Mouse (Mus musculus) midbrain, embryonic 14.5 days (tissue): ENCODE measurements at regions not wholly inside any gene's neighbourhood (a gene's known extent, or its start where the extent isn't known, plus 50 kb on each side); places are given as distances from the start of the nearest gene placed in this dataset.

Experiments used
- ATAC-seq: fragments of 200-750 bp; cut with Nextera tagmentation; 2 replicates; pipeline ENCODE4 v1.8.0; 2017; ENCODE audit warnings: moderate number of reproducible peaks, moderate library complexity; ENCODE audit not compliant: low FRiP score, low TSS enrichment
- DNase-seq: peaks from one replicate; pipeline ENCODE4 v3.0.0-alpha.2; 2015
- H3K27ac ChIP-seq: fragments of 300-500 bp; sonication (generic); replicated peaks from 2 replicates; pipeline ENCODE4 v1.5.1; 2014; ENCODE audit warnings: mild to moderate bottlenecking, low read depth, low read length, moderate library complexity
- H3K27me3 ChIP-seq: fragments of 300-500 bp; sonication (generic); 2 replicates; pipeline ENCODE4 v1.6.1; 2014; ENCODE audit warnings: low read length, control low read depth, mixed read lengths; ENCODE audit not compliant: control insufficient read depth, insufficient read depth
- H3K36me3 ChIP-seq: fragments of 300-500 bp; sonication (generic); 2 replicates; pipeline ENCODE4 v1.6.1; 2014; ENCODE audit warnings: low read length, control low read depth; ENCODE audit not compliant: control insufficient read depth, insufficient read depth
- H3K4me1 ChIP-seq: fragments of 300-500 bp; sonication (generic); 2 replicates; pipeline ENCODE4 v1.6.1; 2014; ENCODE audit warnings: mild to moderate bottlenecking, antibody characterized with exemption, low read length, control low read depth; ENCODE audit not compliant: control insufficient read depth, insufficient read depth
- H3K4me2 ChIP-seq: fragments of 300-500 bp; sonication (generic); 2 replicates; pipeline ENCODE4 v1.6.1; 2014; ENCODE audit warnings: mild to moderate bottlenecking, low read length, moderate library complexity
- H3K4me3 ChIP-seq: fragments of 300-500 bp; sonication (generic); replicated peaks from 2 replicates; pipeline ENCODE4 v1.5.1; 2014; ENCODE audit warnings: low read depth, low read length
- H3K9ac ChIP-seq: fragments of 300-500 bp; sonication (generic); replicated peaks from 2 replicates; pipeline ENCODE4 v1.6.1; 2014; ENCODE audit warnings: mild to moderate bottlenecking, low read length, moderate library complexity
- H3K9me3 ChIP-seq: fragments of 300-500 bp; sonication (generic); 2 replicates; pipeline ENCODE4 v1.6.1; 2016; ENCODE audit warnings: low read length, control low read depth, mixed read lengths; ENCODE audit not compliant: control insufficient read depth
- WGBS: fragments of 180-500 bp; shearing (Covaris S2); extraction: QIAGEN DNeasy Blood & Tissue Kit; methylation state at CpG from one replicate; pipeline ENCODE4 v1.1.7; 2014; 5-methylcytosine and 5-hydroxymethylcytosine counted together

GRCm38 (mm10) chr15:59138393-59139107, 249.5 kb downstream of the Gm49356 start:
- Histone ChIP-seq H3K27me3 (no peaks in the 10 kb centered on the region), H3K27ac (0 out of 2 replicates have a peak overlapping the region, but pooled peaks have one; percentile 6), H3K4me2 (no peak overlapping the region), H3K4me1 (no peaks in the 10 kb centered on the region), H3K9me3 (peaks cover 4% of the 10 kb centered on the region; the same call in 1 of the 2 replicates), H3K4me3 (no peak overlapping the region), H3K9ac (no peak overlapping the region), H3K36me3 (no peaks in the 10 kb centered on the region)
- WGBS = 43% methylated on average over 8 of the region's 8 CpGs
- ATAC-seq (no peak), DNase-seq (peak; percentile 31)

DNA sequence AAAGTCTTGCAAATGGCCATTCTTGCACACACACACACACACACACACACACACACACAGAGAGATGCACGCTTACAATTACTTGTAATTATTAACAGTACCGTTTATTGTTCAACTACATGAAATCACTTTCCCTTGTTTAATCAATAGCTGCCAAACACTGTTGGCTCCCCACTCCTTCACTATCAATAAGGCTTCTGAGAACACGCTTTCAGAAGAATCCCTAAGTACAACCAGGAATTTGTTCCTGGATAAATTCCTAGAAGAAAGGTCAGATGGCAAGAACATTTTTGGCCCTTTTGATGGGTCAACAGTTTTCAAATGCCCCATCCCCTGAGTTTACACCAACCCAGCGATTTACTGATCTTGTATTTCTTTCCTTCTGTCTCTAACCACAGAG, 252.5 kb downstream of the Gm49356 start:
- Histone ChIP-seq H3K4me2 (no peak overlapping the region), H3K9ac (no peak overlapping the region), H3K4me1 (no peaks in the 10 kb centered on the region), H3K27ac (no peak overlapping the region), H3K27me3 (no peaks in the 10 kb centered on the region), H3K36me3 (no peaks in the 10 kb centered on the region), H3K4me3 (no peak overlapping the region), H3K9me3 (peaks cover 2% of the 10 kb centered on the region; the same call in 1 of the 2 replicates)
- 86% methylated on average over 4 of the region's 4 CpGs for WGBS
- DNase-seq (no peak), ATAC-seq (no peak)

DNA sequence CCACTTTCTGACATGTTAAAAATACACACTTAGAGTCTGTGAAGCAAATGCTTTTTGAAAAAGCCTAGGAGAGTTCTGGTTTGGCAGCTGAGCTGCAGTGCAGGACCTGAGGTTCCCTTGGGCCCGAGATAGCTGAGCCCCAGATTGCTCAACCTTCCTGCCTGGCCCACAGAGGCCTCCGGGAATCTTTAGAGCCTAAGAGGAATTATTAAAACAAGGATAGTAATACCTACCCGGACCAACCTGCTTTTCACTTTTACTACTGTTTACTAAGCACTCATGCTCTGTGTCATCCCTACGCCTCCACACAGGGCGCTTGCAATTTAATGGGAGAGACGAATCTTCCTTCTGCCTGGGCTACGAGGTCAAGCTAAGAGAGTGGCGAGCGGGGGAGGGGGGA, 253.4 kb downstream of the Gm49356 start:
- WGBS = 86% methylated on average over 9 of the region's 9 CpGs
- Histone ChIP-seq H3K36me3 (no peaks in the 10 kb centered on the region), H3K4me1 (no peaks in the 10 kb centered on the region), H3K4me3 (no peak overlapping the region), H3K27me3 (no peaks in the 10 kb centered on the region), H3K9me3 (no peaks in the 10 kb centered on the region), H3K9ac (no peak overlapping the region), H3K27ac (no peak overlapping the region), H3K4me2 (no peak overlapping the region)
- DNase-seq (no peak), ATAC-seq (no peak)

DNA sequence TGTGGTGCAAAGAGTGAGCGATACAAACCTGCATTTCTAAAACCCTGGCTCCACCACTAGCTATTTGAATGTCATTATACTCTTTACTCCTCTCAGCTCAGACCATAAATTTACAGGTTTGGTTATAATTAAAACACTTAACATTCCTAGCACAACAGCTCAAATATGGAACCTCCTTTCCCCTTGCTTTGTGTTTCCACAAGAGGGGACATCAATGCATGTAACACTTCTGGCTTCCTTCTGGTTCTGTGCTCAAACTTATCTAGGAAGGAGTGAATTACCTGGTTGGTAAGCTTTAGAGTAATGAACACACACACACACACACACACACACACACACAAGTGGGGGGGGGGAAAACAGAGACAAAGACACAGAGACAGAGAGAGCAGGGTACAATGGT, 254.8 kb downstream of the Gm49356 start:
- no peak for ATAC-seq
- no peaks in the 10 kb centered on the region for H3K4me1 ChIP-seq
- H3K27ac ChIP-seq = no peak overlapping the region
- no peaks in the 10 kb centered on the region for H3K27me3 ChIP-seq
- H3K9me3 ChIP-seq = no peaks in the 10 kb centered on the region
- no peak overlapping the region for H3K4me2 ChIP-seq
- H3K9ac ChIP-seq = no peak overlapping the region
- H3K4me3 ChIP-seq = no peak overlapping the region
- WGBS = 95% methylated on average over 1 of the region's 1 CpGs
- H3K36me3 ChIP-seq = no peaks in the 10 kb centered on the region
- DNase-seq = no peak

- 80% methylated on average over 5 of the region's 5 CpGs for WGBS
- ATAC-seq (no peak), DNase-seq (no peak)
- Histone ChIP-seq H3K36me3 (no peaks in the 10 kb centered on the region), H3K4me3 (no peak overlapping the region), H3K27me3 (no peaks in the 10 kb centered on the region), H3K9ac (no peak overlapping the region), H3K27ac (no peak overlapping the region), H3K4me2 (no peak overlapping the region), H3K9me3 (no peaks in the 10 kb centered on the region), H3K4me1 (no peaks in the 10 kb centered on the region)
Observed at GRCm38 (mm10) chr15:59145679-59146078, 256.6 kb downstream of the Gm49356 start.

DNA sequence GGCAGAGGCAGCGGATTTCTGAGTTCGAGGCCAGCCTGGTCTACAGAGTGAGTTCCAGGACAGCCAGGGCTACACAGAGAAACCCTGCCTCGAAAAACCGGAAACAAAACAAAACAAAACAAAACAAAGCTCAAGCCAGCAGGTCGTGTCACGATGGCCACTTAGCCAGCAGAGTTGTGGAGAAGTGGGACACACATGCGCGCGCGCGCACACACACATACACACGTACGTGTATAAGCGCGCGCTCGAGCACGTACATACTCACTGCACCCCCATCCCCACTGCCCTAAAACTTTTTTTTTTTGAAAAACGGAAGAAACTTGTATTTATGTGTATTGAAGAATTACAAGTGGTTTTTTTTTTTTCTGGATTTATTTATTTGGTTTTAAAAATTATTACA, 257.0 kb downstream of the Gm49356 start:
- Histone ChIP-seq H3K27ac (no peak overlapping the region), H3K27me3 (no peaks in the 10 kb centered on the region), H3K9me3 (no peaks in the 10 kb centered on the region), H3K4me2 (no peak overlapping the region), H3K4me3 (no peak overlapping the region), H3K9ac (no peak overlapping the region), H3K36me3 (no peaks in the 10 kb centered on the region), H3K4me1 (no peaks in the 10 kb centered on the region)
- ATAC-seq (no peak), DNase-seq (no peak)
- 86% methylated on average over 19 of the region's 19 CpGs for WGBS

DNA sequence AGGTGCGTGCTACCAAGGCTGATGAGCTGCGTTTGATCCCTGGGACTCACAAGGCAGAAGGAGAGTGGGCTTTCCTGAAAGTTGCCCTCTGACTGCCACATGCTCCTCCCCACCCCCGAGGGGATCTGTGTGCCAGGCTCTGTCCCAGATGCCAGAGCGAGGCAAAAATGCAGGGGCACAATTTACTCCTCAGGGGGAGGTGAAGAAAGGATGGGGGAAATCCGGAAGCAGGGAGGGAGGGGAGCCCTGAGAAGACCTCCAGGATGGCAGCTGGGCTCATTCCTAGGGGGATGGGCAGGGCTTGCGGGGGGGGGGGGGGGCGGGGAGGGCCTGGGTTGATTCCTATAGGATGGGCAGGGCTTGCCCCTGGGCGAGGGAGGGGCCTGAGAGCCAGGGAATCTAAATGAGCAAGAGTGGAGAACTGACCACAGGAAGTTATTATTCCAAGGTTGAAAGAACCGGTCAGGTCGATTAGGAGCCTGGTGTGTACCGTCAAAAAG, 257.5 kb downstream of the Gm49356 start:
- Histone ChIP-seq H3K36me3 (no peaks in the 10 kb centered on the region), H3K27me3 (no peaks in the 10 kb centered on the region), H3K4me2 (no peak overlapping the region), H3K9me3 (no peaks in the 10 kb centered on the region), H3K27ac (no peak overlapping the region), H3K4me3 (no peak overlapping the region), H3K4me1 (no peaks in the 10 kb centered on the region), H3K9ac (no peak overlapping the region)
- 28% methylated on average over 10 of the region's 11 CpGs for WGBS
- peak; percentile 19 for DNase-seq
- ATAC-seq = no peak

DNA sequence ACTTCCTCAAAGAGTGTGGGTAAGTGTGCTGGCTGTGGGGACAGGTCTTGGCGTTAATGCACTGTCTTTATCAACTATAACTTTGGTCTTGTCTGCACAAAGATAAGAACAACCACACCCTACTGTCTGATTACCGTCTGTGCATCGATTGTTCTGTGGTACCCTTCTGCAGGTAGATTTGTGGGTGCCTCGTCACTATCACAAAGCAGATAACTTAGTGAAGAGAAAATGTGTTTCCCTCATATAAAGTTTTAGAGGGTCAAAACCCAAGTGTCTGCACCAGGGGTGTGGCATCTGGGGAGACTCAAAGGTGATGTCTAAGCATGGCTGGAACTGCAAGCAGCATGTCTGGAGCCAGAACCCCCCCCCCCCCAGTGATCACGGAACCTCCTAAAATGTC, 259.4 kb downstream of the Gm49356 start:
- Histone ChIP-seq H3K4me1 (0 out of 2 replicates have a peak, but pooled peaks cover 2% of the 10 kb centered on the region), H3K9ac (no peak overlapping the region), H3K27me3 (no peaks in the 10 kb centered on the region), H3K4me2 (no peak overlapping the region), H3K27ac (no peak overlapping the region), H3K9me3 (no peaks in the 10 kb centered on the region), H3K4me3 (no peak overlapping the region), H3K36me3 (no peaks in the 10 kb centered on the region)
- ATAC-seq = no peak
- no peak for DNase-seq
- WGBS = 89% methylated on average over 5 of the region's 5 CpGs

GRCm38 (mm10) chr15:59151506-59151905, 262.4 kb downstream of the Gm49356 start:
- 92% methylated on average over 5 of the region's 5 CpGs for WGBS
- Histone ChIP-seq H3K27me3 (no peaks in the 10 kb centered on the region), H3K4me2 (no peak overlapping the region), H3K9ac (no peak overlapping the region), H3K36me3 (no peaks in the 10 kb centered on the region), H3K4me3 (no peak overlapping the region), H3K27ac (no peak overlapping the region), H3K4me1 (peaks cover 19% of the 10 kb centered on the region), H3K9me3 (no peaks in the 10 kb centered on the region)
- ATAC-seq = no peak
- no peak for DNase-seq
